Mouse (Mus musculus) gastrocnemius, postnatal 4 days (tissue): ENCODE data around the gene Adck2. TPM values are rescaled to one million over a fixed set of nuclear protein-coding genes. Genes with fewer than 3 reads are reported as not detected.
A peak's percentile ranks its signal among the peaks of the same experiment; 100 is the strongest.

ENCODE experiments used
- DNase-seq, 2 experiments: peaks; one replicate each; pipeline ENCODE4 v3.0.0; 2021 to 2022; ENCODE audit warnings: low spot score in 2 of 2, mixed read lengths in 2 of 2
- long read RNA-seq, 2 experiments: library from polyadenylated mRNA; stranded (forward); transcript quantifications; one replicate each; pipeline ENCODE4 v2.0.0; 2021
- total RNA-seq, 2 experiments: library from RNA; stranded (reverse); gene quantifications; 2 replicates each; pipeline ENCODE4 v1.2.3; 2021

Adck2 gene
- 10 to 100 TPM; 15.9 to 18.3 TPM for total RNA-seq
- long read RNA-seq, experiment 1, transcript Adck2-204 (8 exons, 3,542 nt): major isoform, 15 of 16 reads
- long read RNA-seq, experiment 1, partial matches to known transcripts: 1 of 16 reads
- long read RNA-seq, experiment 1, other reads (novel, unspliced or antisense): 0 of 16 reads
- long read RNA-seq, experiment 2, transcript Adck2-204 (8 exons, 3,542 nt): major isoform, 12 of 14 reads
- long read RNA-seq, experiment 2, partial matches to known transcripts: 1 of 14 reads
- long read RNA-seq, experiment 2, other reads (novel, unspliced or antisense): 1 of 14 reads

DNA sequence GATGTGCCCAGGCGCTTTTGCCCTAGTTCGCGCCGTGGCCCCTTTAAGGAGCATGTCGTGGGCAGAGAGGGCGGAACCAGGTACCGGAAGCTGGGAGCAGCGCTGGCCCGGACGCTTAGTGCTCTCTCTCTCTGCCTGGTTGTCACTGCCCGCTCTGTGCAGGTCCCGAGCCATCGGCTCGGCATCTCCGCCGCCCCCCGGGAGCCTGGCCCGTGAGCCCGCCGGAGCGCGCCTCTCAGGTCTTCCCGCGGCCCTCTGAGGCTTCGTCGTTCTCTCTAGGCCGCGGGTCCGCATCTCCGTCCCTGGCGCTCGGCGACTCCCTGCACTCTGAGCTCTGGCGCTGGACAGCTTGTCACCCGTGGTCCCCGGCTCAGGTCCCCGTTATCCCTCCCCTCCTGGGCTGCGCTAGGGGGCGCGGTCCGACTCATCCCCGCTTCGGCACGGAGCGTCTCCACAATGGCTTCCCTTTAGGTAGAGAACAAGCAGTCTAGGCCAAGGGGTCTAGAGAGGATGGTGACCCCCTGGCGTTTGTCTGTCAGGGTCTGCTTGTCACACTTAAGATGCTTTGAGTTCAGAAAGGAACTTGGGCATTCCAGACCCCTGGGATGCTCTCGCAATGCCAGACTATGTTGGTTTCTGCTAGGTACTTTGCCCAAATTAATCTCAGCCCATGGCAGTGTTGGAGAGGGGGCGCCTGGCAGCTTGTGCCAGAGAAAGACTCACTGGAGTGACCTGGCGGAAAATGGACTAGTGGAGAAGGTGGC, at the start of gene Adck2:
Gene Adck2, plus strand, starts transcription at position 83 of the 764 bp plus-strand sequence.
- DNase-seq: peak; percentile 46 to 68

DNA sequence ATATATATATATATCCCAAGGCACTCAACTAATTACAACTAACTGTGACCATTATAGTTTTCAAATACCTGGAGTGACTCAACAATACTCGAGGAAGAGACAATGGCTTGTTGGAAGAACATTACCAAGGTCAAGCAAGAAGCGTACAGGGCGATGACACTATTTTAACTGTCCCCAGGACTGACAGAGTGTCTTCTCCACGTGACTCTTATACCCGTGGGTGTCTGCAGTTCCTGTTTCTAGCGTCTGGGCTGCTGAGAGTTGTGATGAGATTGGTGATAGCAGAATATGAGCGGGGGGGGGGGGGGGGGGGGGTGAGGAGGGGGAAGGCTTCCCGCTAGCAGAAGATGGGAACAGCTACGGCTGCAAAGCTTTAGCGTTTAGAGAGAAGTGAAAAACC, 46.9 kb upstream of the Adck2 start:
- no peak for DNase-seq

DNA sequence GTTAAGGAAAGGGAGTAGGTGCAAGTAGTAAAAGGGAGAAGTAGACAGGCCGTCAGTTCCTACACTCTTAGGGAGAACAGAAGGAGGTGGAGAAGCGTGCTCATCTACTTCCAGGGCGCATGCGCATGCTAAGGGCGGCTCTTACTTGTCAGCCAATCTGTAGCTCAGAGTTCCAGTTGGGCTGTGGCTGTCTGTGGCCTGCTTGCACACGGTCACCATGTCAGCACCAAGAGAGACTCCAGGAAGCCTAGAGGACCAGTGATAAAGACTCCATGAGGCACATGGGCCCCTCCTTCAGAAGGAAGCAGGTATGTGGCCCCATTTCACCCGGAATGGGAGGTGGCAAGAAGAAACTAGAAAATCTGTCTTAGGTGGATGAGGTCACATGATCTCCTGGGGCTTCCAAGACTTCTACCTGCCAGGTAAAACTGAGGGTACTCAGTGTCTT, 46.3 kb upstream of the Adck2 start:
- no peak for DNase-seq

DNA sequence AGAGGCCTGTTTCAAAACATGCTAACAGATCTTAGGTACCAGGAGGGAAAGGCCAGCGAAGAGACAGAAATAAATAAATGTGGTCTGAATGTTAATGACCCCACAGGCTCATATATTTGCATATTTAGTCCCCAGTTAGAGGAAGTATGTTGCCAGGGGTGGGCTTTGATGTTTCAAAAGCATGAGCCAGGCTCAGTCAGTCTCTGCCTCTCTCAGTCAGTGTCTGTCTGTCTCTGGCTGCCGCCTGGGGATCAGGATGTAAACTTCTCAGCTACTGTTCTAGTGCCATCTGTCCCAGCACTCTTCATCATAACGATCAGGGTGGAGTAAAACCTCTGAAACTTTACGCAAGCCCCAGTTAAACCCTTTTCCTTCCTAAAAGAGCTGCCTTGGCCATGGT, 45.9 kb upstream of the Adck2 start:
- no peak for DNase-seq

DNA sequence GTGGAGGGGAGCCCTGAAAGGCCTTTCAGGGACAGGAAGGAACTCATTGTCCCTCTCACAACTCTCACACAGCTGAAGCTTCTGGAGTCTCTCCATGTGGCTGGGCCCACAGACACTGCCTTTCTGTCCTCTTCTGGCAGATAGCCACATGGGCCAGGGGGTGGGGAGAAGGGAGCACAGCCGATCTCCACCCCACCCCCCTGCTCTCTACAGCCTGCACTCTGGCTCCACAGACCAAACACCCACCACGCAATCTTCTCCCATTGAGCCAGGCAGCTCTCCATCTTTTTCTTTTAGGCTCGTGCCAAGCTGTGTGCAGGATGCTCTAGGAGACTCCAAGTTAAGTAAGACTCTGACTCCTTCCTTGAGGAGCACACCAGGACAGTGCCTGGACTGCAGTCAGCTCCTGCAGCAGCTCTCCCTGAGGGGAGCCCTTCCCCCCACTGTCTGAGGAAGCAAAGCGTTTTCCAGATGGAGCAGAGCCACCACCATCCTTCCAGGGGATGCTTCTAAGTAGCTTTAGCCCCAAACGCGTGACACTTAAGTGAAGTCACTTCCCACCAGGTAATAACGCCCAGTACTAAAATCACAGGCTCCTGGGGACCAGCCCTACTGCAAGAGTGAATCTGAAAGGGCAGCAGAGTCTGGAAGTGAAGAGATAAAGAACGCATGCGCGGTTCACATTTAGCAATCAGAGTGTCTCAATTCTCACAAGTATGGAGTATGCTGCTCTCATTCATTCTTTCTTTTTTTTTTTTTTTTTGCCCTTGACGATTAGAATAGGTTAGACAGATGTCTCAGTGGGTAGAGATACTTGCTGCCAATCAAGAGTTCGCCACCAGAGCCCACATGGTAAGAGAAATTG, 44.8 kb upstream of the Adck2 start:
- DNase-seq: peak; percentile 63 to 83

DNA sequence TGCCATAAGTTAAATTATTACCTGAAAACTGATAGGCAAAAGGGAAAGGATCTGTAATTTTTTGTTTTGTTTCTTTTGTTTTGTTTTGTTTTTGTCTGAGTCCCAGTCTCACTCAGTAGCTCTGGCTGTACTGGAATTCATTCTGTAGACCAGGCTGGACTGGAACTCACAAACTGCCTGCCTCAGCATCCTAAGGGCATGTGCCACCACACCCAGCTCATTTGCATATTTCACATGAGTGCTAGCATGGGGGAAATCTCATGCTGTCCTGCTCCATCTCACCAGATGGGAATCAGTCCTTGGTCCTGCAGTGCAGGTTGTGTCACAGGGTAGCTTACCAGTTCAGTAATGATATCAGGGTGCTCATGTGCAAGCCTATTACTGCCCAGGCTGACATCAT, 38.7 kb upstream of the Adck2 start:
- DNase-seq: no peak

DNA sequence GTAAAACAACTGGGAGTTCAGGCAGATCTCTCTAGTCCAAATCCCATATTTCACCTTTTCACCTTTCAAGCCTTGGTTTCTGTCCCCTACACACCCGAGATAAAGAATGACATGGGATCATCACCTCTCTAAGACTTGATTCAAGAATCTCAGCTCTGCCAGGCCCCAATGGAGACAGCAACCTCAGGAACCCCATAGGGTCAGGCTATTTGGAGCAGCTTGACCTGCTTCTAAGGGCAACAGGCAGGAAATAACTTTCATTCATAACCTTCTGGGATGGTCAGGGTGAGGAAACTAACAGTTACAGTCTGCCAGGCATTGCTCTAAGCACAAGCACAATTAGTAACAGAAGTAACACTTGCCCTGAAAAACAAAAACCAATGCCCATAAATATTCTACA, 37.1 kb upstream of the Adck2 start:
- DNase-seq: no peak

DNA sequence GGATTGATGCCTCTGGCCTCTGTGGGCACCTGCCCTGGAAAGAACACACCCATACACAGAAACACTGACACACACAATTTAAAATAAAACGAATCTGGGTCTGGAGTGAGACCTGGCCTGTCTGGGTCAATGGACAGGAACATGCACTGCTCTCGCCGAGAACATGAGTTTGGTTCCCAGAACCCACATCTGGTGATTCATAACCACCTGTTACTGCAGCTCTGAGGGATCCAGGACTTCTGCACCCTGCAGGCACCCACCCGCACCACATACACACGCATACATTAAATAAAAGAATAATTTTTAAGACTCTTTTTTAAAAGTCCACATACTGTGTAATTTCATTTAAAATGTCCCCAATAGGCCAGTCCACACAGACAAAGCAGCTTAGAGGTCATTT, 36.4 kb upstream of the Adck2 start:
- DNase-seq: no peak

DNA sequence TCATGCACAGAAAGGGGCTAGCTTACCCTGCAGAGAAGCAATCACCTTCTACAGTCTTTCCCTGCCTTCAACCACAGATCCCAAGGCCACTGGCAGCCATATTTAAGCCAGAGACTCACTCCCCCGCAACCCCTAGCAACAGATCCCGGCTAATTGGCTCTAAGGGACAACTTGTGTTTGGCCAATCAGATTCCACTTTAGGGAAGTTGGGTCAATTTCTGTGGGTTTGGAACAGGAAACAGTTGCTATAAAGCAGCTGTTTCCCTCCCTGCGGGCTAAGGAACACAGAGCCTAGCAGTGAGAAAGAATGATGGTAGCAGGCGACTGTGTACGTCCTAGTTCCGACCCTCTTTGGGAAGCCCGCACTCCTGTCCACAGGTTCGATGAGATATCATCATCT, 35.4 kb upstream of the Adck2 start:
- no peak for DNase-seq

DNA sequence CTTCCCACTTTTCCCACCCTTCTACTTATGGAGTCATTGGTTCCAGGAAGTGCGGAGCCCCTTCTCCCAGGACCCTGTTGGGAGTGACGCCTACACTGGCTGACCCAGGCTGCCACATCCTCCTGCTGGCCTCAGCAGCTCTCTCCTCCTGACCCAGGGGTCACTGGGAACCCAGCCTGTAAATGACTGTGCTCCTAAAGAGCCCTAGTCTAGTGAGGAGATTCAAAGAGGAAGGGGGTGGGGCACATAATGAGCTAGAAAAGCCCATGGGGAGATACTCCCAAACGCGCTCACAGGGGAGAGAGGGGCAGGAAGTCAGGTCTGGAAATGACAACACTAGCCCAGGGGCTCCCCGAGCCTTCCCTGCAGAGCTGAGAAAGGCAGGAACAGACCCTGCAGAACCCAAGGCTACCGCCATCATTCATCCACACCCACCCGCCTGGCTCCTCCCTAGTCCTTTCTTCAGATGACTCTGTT, 34.0 kb upstream of the Adck2 start:
- peak in 1 of 2 experiments; percentile 40 for DNase-seq

DNA sequence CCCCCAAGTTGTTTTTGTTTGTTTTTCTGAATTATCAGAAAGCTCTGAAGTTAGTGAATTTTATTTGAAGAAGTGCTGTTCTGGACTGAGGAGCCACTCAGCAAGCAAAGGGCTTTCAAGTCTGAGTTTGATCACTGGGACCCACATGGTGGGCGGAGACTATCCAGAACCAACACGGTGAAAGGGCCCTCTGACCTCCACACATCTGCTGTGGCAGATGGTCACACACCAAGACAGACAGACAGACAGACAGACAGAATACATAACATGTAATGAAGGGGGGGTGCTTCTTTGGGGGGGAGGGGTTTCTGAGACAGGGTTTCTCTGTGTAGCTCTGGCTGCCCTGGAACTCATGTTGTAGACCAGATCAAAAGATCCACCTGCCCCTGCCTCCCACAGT, 33.1 kb upstream of the Adck2 start:
- DNase-seq: no peak

DNA sequence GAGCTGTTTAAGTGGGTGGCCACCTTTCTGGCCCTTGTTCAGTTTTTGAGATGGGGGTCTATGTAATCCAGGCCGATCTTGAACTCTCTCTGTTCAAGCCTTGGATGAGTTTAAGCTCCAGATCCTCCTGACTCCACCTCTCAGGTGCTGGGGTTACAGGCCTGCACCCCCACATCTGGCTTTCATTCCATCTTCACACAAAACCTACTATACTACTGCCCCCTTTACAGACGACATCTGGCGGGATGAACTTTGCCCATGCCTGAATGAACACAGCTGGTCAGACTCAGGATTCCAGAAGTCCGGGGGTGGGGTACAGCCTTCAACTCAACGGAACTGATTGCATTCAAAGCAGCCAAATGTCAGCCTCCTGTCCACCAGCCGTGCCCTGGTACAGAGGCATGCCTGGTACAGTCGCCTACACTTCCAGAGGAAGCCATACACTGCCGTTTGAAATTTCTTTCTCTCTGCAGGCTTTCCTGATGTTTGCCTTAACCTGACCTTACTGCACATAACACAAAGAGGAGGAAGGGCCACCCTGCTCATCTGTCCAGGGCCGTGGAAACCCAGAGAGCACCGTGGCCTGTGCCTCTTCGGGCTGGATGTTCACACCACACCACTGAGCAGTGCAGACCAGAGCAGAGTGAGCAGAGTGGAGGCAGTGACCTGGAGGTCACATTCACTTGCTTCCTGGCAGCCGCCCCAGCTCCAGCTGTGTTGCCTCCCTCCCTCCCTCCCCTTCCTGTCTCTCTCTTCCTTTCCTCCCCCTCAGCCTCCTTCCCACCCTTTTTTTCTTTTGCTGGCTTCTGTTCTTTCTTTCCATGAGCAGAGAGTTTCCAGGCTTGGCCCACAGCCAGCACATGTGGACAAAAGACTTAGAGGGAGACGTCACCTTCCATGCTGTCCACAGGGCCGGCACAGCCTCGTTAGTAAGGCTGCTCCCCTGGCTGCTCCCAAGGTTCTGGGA, 30.8 kb upstream of the Adck2 start:
- peak; percentile 74 to 90 for DNase-seq

DNA sequence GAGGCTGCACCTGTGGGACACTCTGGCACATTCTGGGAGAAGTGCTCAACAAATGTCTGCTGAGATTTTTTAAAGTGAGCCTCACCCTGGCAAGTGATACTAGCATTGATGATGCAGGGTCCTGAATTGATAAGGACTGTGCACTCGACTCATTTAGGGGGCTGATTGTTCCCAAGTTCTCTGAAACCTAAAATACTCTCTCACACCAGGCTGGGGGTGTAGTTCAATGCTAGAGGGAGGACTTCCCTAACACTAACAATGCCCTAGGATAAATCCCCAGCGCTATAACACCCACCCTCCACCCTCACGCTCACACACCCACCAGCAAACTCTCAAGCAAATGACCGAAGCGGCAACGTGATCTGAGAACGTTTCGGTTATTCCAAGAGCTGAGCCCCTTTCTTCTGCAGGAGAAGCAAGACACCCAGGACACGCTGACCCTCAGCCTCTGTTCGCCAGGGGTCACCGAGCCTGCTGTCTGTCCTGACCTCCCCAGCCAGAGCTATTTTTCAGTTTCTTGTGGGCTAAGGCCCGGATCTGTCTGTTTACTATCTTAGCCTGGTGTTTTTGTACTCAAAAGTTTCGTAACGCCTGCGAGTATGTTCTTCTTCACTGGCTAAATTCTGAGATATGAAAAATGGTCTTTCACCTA, 29.8 kb upstream of the Adck2 start:
- DNase-seq: no peak

DNA sequence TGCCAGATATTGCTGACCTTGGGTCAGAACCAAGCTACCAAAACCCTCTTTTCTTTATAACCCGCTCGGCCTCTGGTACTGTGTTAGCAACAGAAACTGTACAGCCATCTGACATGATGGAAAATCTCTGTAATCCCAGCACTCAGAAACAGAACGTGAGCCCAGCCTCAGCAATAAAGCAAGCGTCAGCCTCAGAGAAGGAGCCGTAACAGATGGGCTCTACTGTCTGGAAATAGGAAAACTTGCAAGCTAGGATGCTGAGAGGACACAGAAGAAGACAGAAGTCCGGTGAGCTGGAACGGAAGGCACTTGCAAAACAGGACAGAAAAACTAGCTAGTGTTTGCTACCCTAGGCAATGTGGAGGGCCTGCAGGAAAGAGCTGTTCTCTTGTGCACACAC, 28.2 kb upstream of the Adck2 start:
- DNase-seq: no peak

DNA sequence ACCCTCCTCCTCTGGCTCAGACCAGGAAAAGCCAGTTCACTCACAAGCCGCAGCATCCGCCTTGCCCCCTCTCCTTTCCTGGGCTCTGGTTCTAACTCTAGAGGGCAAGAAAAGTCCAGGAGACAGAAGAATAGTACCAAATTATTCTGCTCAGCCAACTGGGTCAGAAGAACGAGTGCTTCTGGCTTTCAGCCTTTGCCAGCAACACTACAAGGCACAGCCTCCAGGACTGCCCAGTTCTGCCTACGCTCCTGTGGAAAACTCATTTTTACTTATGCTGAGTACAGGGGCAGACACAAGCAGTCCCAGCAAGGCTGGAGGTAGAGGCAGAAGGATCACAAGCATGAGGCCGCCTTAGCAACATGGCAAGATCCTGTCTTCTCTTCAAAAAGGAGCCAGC, 25.6 kb upstream of the Adck2 start:
- DNase-seq: no peak

DNA sequence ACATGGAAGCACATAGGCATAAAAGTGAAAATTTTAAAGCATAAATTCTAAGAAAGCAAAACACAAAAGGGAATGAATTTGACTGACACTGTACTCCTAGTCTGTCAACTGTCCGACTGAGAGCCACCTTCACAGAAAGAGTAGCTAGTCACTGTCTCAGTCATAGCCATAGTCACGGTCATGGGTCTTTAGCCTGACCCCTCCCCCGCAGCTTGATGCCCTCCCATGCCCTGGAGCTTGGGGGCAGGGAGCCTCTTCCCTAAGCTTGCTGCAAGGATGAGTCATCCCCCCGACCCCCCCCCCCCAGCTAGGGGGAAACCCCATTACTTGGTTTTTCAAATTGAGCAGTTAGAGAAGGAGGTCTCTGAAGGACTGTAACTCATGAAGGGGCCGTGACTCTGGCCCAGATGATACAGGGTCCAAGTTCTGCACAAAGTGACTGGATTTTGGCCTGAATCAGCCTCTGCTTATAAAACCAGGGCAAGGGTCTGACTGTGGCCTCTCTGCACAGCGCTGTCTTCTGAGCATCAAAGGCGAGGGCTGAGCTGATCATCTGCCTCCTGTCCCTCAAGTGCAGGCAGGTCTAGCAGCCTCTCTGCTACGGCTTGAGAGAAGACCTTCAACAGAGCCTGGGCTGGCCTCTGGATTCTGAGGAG, 21.6 kb upstream of the Adck2 start:
- DNase-seq: no peak

DNA sequence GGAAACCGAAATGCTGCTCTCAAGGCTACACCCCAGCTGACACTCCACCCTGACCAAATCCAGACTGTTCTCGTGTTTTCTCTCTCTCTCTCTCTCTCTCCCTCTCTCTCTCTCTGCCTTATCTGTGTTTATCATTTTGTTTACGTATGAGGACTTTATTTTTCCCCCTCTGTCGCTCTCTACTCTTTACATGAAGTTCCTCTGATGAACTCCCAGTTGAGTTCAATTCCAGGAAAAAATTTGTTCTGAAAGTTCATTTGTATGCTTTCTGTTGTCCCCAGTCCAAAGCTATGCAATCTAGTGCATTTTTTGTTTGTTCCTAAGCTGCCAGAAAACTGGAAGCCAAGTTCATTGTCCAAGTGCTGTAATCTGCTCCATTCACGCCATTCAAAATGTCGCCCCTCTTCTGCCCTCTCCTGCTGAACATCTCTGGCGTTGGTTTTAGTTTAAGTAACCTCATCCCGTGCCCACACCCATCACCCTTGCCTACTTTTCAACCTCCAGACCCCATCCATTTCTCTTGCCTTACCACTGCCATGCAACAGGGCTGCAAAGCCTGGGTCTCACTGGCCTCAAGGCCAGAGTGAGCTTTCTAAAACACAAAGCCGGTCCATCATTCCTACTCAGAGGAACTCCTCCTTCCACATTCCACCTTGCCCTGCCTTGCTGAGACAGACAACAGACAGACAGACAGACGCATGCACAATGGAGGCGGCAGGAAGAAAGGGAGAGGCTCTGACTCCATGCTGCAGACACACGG, 18.6 kb upstream of the Adck2 start:
- DNase-seq: no peak

DNA sequence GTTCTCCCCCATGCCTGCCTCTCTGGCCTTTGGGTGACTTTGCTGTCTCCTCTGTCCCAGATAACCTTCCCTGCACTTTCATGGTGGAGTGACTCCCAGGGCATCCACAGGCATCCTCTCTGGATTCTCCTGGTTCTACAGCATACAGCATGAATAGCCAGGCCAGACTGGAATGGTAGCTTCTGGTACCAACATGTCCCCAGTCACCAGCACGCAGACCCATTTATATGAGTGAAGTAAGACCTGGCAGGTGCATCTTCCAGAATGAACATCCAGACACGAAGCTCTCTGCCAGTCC, 18.1 kb upstream of the Adck2 start:
- no peak for DNase-seq
